Mouse (Mus musculus) stomach, embryonic 16.5 days (tissue): Measurements from ENCODE around the gene Gria4. TPM values are rescaled to one million over a fixed set of nuclear protein-coding genes. Genes with fewer than 3 reads are reported as not detected.

Experiments
- ATAC-seq: fragments of 200-750 bp; cut with Nextera tagmentation; 2 replicates; pipeline ENCODE4 v1.8.0; 2017; ENCODE audit warnings: moderate number of reproducible peaks, moderate TSS enrichment; ENCODE audit not compliant: insufficient read depth, low FRiP score
- H3K27ac ChIP-seq: fragments of 300-500 bp; sonication (generic); 2 replicates; pipeline ENCODE4 v1.5.1; 2014; ENCODE audit warnings: low read length
- H3K27me3 ChIP-seq: fragments of 300-500 bp; sonication (generic); 2 replicates; pipeline ENCODE4 v1.6.1; 2014; ENCODE audit warnings: low read length, control low read depth, mixed read lengths; ENCODE audit not compliant: control insufficient read depth, insufficient read depth
- H3K36me3 ChIP-seq: fragments of 300-500 bp; sonication (generic); 2 replicates; pipeline ENCODE4 v1.6.1; 2014; ENCODE audit warnings: low read length; ENCODE audit not compliant: control insufficient read depth, insufficient read depth
- H3K4me1 ChIP-seq: fragments of 300-500 bp; sonication (generic); 2 replicates; pipeline ENCODE4 v1.6.1; 2014; ENCODE audit warnings: low read length, control low read depth, mixed read lengths; ENCODE audit not compliant: control insufficient read depth, insufficient read depth
- H3K4me2 ChIP-seq: fragments of 300-500 bp; sonication (generic); 2 replicates; pipeline ENCODE4 v1.6.1; 2014; ENCODE audit warnings: low read depth, low read length, mixed read lengths
- H3K4me3 ChIP-seq: fragments of 300-500 bp; sonication (generic); replicated peaks from 2 replicates; pipeline ENCODE4 v1.5.1; 2014; ENCODE audit warnings: mild to moderate bottlenecking, low read length
- H3K9ac ChIP-seq: fragments of 300-500 bp; sonication (generic); 2 replicates; pipeline ENCODE4 v1.6.1; 2014; ENCODE audit warnings: low read length
- H3K9me3 ChIP-seq: fragments of 300-500 bp; sonication (generic); replicated peaks from 2 replicates; pipeline ENCODE4 v1.6.1; 2016; ENCODE audit warnings: low read length, control low read depth; ENCODE audit not compliant: control insufficient read depth
- WGBS: fragments of 180-500 bp; shearing (Covaris S2); extraction: QIAGEN DNeasy Blood & Tissue Kit; methylation state at CpG from one replicate; pipeline ENCODE4 v1.1.7; 2014; 5-methylcytosine and 5-hydroxymethylcytosine counted together
- polyA plus RNA-seq: library from polyadenylated mRNA; unstranded; fragments of >200 nt; fragmentation: Nextera tagmentation; extraction: Ambion mirVana; gene quantifications from 2 replicates; pipeline ENCODE4 v1.2.1, GENCODE M21; 2015

Gene Gria4
- polyA plus RNA-seq, 1 experiment from 2014 or later: 5.0 TPM

- Histone ChIP-seq H3K4me3 (no peak overlapping the region), H3K9me3 (no peaks in the 10 kb centered on the region), H3K9ac (no peak overlapping the region), H3K4me2 (no peak overlapping the region), H3K4me1 (no peaks in the 10 kb centered on the region), H3K36me3 (no peaks in the 10 kb centered on the region), H3K27me3 (no peaks in the 10 kb centered on the region), H3K27ac (no peak overlapping the region)
- WGBS: 97% methylated on average over 1 of the region's 1 CpGs
- ATAC-seq: no peak
Measured at GRCm38 (mm10) chr9:4514563-4514885, 281.5 kb downstream of the Gria4 start.

GRCm38 (mm10) chr9:4513796-4514562, 282.1 kb downstream of the Gria4 start:
- Histone ChIP-seq H3K9me3 (no peaks in the 10 kb centered on the region), H3K27ac (no peak overlapping the region), H3K9ac (no peak overlapping the region), H3K36me3 (no peaks in the 10 kb centered on the region), H3K4me2 (no peak overlapping the region), H3K27me3 (no peaks in the 10 kb centered on the region), H3K4me3 (no peak overlapping the region), H3K4me1 (no peaks in the 10 kb centered on the region)
- ATAC-seq: no peak

- no peak overlapping the region for H3K4me2 ChIP-seq
- no peak overlapping the region for H3K4me3 ChIP-seq
- no peaks in the 10 kb centered on the region for H3K27me3 ChIP-seq
- H3K4me1 ChIP-seq: no peaks in the 10 kb centered on the region
- H3K36me3 ChIP-seq: no peaks in the 10 kb centered on the region
- 78% methylated on average over 3 of the region's 3 CpGs for WGBS
- H3K9me3 ChIP-seq: no peaks in the 10 kb centered on the region
- H3K9ac ChIP-seq: no peak overlapping the region
- H3K27ac ChIP-seq: no peak overlapping the region
- no peak for ATAC-seq
Measured at GRCm38 (mm10) chr9:4506086-4506485, 289.9 kb downstream of the Gria4 start.

- Histone ChIP-seq H3K4me3 (no peak overlapping the region), H3K36me3 (no peaks in the 10 kb centered on the region), H3K4me2 (no peak overlapping the region), H3K27me3 (no peaks in the 10 kb centered on the region), H3K27ac (no peak overlapping the region), H3K9me3 (no peaks in the 10 kb centered on the region), H3K4me1 (no peaks in the 10 kb centered on the region), H3K9ac (no peak overlapping the region)
- no peak for ATAC-seq
- 19% methylated on average over 1 of the region's 1 CpGs for WGBS
Measured at GRCm38 (mm10) chr9:4505087-4505486, 290.9 kb downstream of the Gria4 start.

GRCm38 (mm10) chr9:4486428-4486827, 309.6 kb downstream of the Gria4 start:
- H3K36me3 ChIP-seq: no peaks in the 10 kb centered on the region
- no peaks in the 10 kb centered on the region for H3K27me3 ChIP-seq
- ATAC-seq: no peak
- no peak overlapping the region for H3K27ac ChIP-seq
- H3K9me3 ChIP-seq: no peaks in the 10 kb centered on the region
- H3K4me3 ChIP-seq: no peak overlapping the region
- no peak overlapping the region for H3K4me2 ChIP-seq
- no peak overlapping the region for H3K9ac ChIP-seq
- H3K4me1 ChIP-seq: no peaks in the 10 kb centered on the region
- WGBS: 86% methylated on average over 2 of the region's 2 CpGs

GRCm38 (mm10) chr9:4484502-4484901, 311.5 kb downstream of the Gria4 start:
- Histone ChIP-seq H3K4me3 (no peak overlapping the region), H3K4me2 (no peak overlapping the region), H3K36me3 (no peaks in the 10 kb centered on the region), H3K27ac (no peak overlapping the region), H3K9ac (no peak overlapping the region), H3K9me3 (no peaks in the 10 kb centered on the region), H3K4me1 (no peaks in the 10 kb centered on the region), H3K27me3 (no peaks in the 10 kb centered on the region)
- no peak for ATAC-seq
- 72% methylated on average over 2 of the region's 2 CpGs for WGBS

- Histone ChIP-seq H3K36me3 (no peaks in the 10 kb centered on the region), H3K4me2 (no peak overlapping the region), H3K4me1 (no peaks in the 10 kb centered on the region), H3K9ac (no peak overlapping the region), H3K9me3 (no peaks in the 10 kb centered on the region), H3K4me3 (no peak overlapping the region), H3K27me3 (no peaks in the 10 kb centered on the region), H3K27ac (no peak overlapping the region)
- WGBS: 66% methylated on average over 2 of the region's 2 CpGs
- no peak for ATAC-seq
Measured at GRCm38 (mm10) chr9:4470791-4471190, 325.2 kb downstream of the Gria4 start.

- Histone ChIP-seq H3K27ac (no peak overlapping the region), H3K4me2 (no peak overlapping the region), H3K36me3 (no peaks in the 10 kb centered on the region), H3K9ac (no peak overlapping the region), H3K9me3 (no peaks in the 10 kb centered on the region), H3K27me3 (no peaks in the 10 kb centered on the region), H3K4me1 (no peaks in the 10 kb centered on the region), H3K4me3 (no peak overlapping the region)
- no peak for ATAC-seq
- WGBS: 45% methylated on average over 1 of the region's 1 CpGs
Measured at GRCm38 (mm10) chr9:4459456-4460070, 336.5 kb downstream of the Gria4 start.

- Histone ChIP-seq H3K36me3 (no peaks in the 10 kb centered on the region), H3K4me2 (no peak overlapping the region), H3K4me3 (no peak overlapping the region), H3K4me1 (no peaks in the 10 kb centered on the region), H3K27me3 (no peaks in the 10 kb centered on the region), H3K9ac (no peak overlapping the region), H3K27ac (no peak overlapping the region), H3K9me3 (no peaks in the 10 kb centered on the region)
- WGBS: 92% methylated on average over 1 of the region's 1 CpGs
- no peak for ATAC-seq
Measured at GRCm38 (mm10) chr9:4458193-4458592, 337.8 kb downstream of the Gria4 start.
